Mouse (Mus musculus): ENCODE data around the gene Olfr873.
"Not testable (repeated sequence)": the region's sequence is repeated elsewhere in the genome, so short reads cannot be mapped to it uniquely, and the experiment has no call there.

Olfr873 gene

GRCm38 (mm10) chr9:20298232-20298631, at the start of gene Olfr873:
Olfr873 (plus strand) TSS chr9:20298532.
- no peak for DNase-seq

- DNase-seq: no peak
Measured at GRCm38 (mm10) chr9:20282051-20282450, 16.3 kb upstream of the Olfr873 start, which contains the start of gene Olfr39. Olfr39 (plus strand) TSS chr9:20282351.

- not testable (repeated sequence) for DNase-seq
Measured at GRCm38 (mm10) chr9:20295562-20295961, 2.8 kb upstream of the Olfr873 start.

DNA sequence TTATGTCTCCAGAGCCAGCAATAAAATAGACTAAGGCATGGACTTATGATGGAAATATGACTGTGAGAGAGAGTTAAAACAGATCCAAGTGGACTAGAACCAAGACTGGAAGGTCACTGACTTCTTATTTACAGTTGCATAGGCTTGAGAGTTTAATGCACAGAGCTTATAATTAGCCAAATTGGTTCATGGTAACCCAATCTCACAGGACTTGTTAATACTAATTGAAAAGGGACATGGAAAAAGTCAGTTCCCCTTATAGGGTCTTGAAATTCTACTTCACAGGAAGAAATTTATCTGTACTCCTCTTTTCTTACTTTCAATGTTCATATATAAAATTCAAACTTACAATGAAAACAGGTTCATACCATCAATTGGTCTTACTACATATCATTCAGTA, 37.7 kb downstream of the Olfr873 start, which contains the start of gene Olfr18:
Gene Olfr18, minus strand, starts transcription at position 101 of the 400 bp plus-strand sequence.
- no peak for DNase-seq

GRCm38 (mm10) chr9:20348501-20348900, 50.2 kb downstream of the Olfr873 start:
- no peak for DNase-seq
